Mouse (Mus musculus): ENCODE data around the gene Hoxb5. TPM values are rescaled to one million over a fixed set of nuclear protein-coding genes. Genes with fewer than 3 reads are reported as not detected.

The Hoxb5 gene
- 196 and 216 TPM in 2 replicates for polyA plus RNA-seq (2015; fragmentation: Nextera tagmentation; extraction: Ambion mirVana)

DNA sequence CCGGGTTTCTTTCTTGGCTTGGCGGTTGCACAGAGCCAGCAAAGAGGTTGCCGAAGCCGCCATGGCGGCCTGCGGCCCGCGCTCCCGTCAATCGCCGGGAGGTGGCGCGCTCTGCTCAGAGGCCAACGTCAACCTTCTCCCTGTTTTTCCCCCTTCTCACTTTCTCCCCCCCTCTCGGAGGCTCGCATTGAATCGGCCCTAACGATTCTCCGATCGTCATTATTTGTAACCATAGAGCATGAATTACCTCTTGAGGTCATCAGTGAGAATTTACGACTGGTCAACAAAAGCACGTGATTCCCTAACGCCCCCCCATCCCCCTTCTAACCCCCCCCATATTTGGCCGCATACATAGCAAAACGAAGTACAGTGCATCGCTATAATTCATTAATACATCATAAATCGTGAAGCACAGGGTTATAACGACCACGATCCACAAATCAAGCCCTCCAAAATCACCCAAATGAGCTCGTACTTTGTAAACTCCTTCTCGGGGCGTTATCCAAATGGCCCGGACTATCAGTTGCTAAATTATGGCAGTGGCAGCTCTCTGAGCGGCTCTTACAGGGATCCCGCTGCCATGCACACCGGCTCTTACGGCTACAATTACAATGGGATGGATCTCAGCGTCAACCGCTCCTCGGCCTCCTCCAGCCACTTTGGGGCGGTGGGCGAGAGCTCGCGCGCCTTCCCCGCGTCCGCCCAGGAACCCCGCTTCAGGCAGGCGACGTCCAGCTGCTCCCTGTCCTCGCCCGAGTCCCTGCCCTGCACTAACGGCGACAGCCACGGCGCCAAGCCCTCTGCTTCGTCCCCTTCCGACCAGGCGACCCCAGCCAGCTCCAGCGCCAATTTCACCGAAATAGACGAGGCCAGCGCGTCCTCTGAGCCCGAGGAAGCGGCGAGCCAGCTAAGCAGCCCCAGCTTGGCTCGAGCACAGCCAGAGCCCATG lies at the start of gene Hoxb5:
Gene Hoxb5 (plus strand): TSS at position 186 of the 949 bp plus-strand sequence.
- Histone ChIP-seq H3K9me3 (no peaks in the 10 kb centered on the region), H3K4me3 (peak within 1 kb of the TSS; percentile 57), H3K36me3 (no peaks in the 10 kb centered on the region), H3K27ac (peak within 1 kb of the TSS; percentile 100), H3K27me3 (peaks cover 96% of the 10 kb centered on the region), H3K4me1 (replicated peaks) (peaks cover 7% of the 10 kb centered on the region), H3K4me2 (peak within 1 kb of the TSS; percentile 83), H3K9ac (peak within 1 kb of the TSS; percentile 99)
- under 1% methylated on average over 68 of the region's 69 CpGs for WGBS
- ATAC-seq (ENCODE audit: low FRiP score): peak; percentile 44; the same call in 1 of the 2 replicates

DNA sequence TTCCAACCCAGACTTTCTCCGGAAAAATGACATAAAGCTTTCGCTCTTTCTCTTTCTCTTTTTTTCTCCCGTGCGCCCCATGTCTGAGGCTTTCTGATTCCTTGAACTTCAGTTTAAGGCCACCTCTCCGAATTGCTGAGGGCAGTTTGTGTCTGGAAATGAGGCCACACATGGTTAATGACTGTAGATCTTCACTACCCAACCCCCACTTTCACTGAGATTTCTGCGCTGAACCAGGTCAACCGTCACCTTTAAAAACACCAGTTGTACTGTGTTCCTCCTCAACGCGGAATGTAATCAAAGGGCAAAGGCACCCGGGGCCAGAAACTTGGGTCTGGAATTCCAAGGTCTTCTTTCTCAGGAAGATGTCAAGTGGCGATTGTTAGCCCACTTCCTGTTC lies 48.9 kb upstream of the Hoxb5 start:
- WGBS: 2% methylated on average over 11 of the region's 11 CpGs
- Histone ChIP-seq H3K4me1 (replicated peaks) (no peaks in the 10 kb centered on the region), H3K4me3 (no peak overlapping the region), H3K27me3 (peaks cover 100% of the 10 kb centered on the region), H3K9me3 (no peaks in the 10 kb centered on the region), H3K4me2 (no peak overlapping the region), H3K27ac (no peak overlapping the region), H3K36me3 (no peaks in the 10 kb centered on the region), H3K9ac (no peak overlapping the region)
- ATAC-seq (ENCODE audit: low FRiP score): no peak

DNA sequence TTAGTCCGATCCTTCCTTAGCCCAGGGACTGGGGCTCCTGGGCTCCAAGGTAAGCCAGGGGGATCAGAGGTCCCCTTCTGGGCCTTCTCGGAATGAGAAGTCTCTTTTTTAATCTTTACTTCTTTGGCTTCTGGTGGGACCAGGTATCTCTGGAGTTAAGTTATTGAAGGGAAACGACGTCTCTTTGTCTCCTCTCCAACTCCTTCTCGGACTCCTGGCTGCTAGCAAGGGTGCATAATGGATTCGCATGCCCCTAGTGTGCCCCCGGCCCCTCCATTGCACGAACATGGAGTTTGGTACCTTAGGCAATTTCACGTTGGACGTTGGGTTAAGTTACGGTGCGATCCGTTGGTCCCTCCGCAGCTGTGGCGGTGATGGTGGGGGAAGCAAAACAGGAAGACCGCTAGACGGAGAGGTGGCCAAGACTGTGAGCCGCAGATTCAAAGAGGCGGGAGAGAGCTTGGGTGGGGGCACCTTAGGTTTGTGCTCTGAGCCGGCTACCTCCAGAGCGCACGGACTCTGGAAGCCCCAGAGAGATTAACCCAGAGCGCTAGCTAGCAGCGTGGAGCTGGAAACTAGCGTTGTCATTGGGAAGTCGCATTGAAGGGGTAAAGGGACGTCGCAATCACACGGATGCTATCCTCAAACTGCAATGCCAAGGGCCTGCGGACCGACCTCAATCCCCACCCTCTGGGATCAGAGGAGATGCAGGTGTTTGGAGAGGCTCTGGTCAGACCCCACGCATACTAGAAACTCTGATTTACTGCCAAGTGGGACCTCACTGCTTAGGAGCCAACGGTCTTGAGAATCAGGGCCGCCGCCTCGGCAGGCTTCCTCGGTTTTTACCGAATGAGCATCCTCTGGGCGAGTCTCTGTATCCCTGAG lies 47.8 kb upstream of the Hoxb5 start:
- H3K27ac ChIP-seq: no peak overlapping the region
- ATAC-seq (ENCODE audit: low FRiP score): no peak
- peaks cover 100% of the 10 kb centered on the region for H3K27me3 ChIP-seq
- H3K9me3 ChIP-seq: no peaks in the 10 kb centered on the region
- H3K4me1 ChIP-seq (replicated peaks): peaks cover 2% of the 10 kb centered on the region; the same call in 1 of the 2 replicates
- H3K36me3 ChIP-seq: no peaks in the 10 kb centered on the region
- no peak overlapping the region for H3K9ac ChIP-seq
- H3K4me3 ChIP-seq: no peak overlapping the region
- H3K4me2 ChIP-seq: no peak overlapping the region
- WGBS: 1% methylated on average over 39 of the region's 39 CpGs

DNA sequence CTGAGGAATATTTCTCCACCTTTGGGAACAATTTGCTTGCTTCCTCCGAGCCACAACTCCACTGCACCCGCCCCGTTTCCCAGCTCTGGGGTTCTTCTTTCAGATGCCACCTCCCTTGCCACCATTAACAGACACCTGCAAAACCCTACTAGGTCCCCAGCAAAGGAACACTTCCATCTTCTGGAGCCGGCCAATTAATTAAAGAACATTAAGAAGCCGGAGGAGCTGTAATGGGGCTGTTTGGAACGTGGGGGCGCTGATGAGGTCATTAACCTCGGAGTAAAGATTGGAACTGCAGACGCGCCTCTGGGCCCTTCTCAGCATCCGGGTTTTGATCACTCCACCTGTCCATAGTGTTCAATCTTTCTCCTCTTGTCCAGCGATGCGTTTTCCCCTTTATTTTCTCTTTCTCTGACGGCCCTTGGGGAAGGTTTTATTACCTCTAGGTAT lies 47.1 kb upstream of the Hoxb5 start:
- Histone ChIP-seq H3K27me3 (peaks cover 100% of the 10 kb centered on the region), H3K36me3 (no peaks in the 10 kb centered on the region), H3K4me2 (no peak overlapping the region), H3K9ac (no peak overlapping the region), H3K4me1 (replicated peaks) (peaks cover 5% of the 10 kb centered on the region; the same call in 1 of the 2 replicates), H3K27ac (no peak overlapping the region), H3K4me3 (no peak overlapping the region), H3K9me3 (no peaks in the 10 kb centered on the region)
- no peak for ATAC-seq (ENCODE audit: low FRiP score)
- 3% methylated on average over 14 of the region's 14 CpGs for WGBS

DNA sequence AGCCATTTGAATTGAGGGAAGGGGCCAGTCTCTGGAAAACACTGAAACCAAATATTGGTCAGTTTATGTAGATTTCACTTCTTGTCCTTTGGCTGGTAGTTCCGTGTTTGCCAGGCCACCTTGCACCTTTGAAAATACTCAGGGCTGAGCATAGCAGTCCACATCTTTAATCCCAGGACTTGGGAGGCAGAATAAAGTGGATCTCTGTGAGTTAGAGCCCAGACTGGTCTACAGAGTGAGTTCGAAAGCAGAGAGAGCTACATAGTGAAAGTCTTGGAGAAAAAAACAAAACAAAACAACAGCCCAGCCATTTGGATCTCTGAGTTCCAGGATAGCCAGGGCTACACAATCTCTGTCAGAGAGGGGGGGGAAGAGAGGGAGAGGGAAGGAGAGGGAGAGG lies 46.0 kb upstream of the Hoxb5 start:
- no peak overlapping the region for H3K4me3 ChIP-seq
- no peak for ATAC-seq (ENCODE audit: low FRiP score)
- no peak overlapping the region for H3K4me2 ChIP-seq
- 19% methylated on average over 2 of the region's 2 CpGs for WGBS
- no peaks in the 10 kb centered on the region for H3K9me3 ChIP-seq
- H3K9ac ChIP-seq: no peak overlapping the region
- no peak overlapping the region for H3K27ac ChIP-seq
- peaks cover 5% of the 10 kb centered on the region; the same call in 1 of the 2 replicates for H3K4me1 ChIP-seq (replicated peaks)
- peaks cover 100% of the 10 kb centered on the region for H3K27me3 ChIP-seq
- H3K36me3 ChIP-seq: no peaks in the 10 kb centered on the region

DNA sequence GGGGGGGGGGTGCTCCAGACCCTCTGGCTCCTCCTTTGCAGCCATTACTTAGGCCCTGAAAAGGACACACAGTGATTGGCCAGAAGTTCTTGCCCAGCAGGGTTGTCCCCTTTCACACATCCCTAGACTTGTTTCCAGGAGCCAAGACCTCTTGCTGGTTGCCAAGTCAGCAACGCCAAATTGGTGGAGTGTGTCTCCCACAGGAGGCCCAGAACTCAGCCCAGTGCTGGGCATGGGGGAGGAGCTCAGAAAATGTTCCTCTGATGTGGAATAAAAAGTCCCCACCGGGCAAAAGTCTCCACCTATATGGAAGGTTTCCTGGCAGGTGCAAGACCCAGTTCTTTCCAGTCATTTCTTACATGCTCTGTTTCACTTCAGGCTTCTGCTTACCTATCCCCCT lies 44.1 kb upstream of the Hoxb5 start:
- H3K4me1 ChIP-seq (replicated peaks): peaks cover 5% of the 10 kb centered on the region; the same call in 1 of the 2 replicates
- H3K27me3 ChIP-seq: peaks cover 100% of the 10 kb centered on the region
- H3K36me3 ChIP-seq: no peaks in the 10 kb centered on the region
- no peak overlapping the region for H3K4me2 ChIP-seq
- WGBS: 0% methylated on average over 2 of the region's 2 CpGs
- no peak overlapping the region for H3K9ac ChIP-seq
- ATAC-seq (ENCODE audit: low FRiP score): no peak
- H3K27ac ChIP-seq: no peak overlapping the region
- H3K4me3 ChIP-seq: no peak overlapping the region
- H3K9me3 ChIP-seq: no peaks in the 10 kb centered on the region

DNA sequence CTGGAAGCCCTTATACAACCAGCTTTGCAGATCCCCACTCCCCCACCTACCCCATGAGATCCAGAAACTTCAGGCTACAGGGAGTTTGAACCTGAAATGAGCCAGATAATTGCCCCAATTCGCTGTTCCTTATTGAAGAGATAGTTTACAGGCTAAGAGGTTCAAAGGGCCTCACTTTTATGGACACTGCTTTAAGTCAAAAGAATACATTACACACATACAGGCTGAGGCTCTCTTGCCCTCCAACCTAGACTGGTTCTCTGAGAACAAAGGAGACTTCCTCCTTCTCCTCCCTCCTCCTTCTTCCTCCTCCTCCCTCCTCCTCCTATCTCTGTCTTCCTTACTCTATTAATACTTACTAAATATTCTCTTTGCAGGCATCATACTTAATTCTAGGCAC lies 43.6 kb upstream of the Hoxb5 start:
- no peak overlapping the region for H3K9ac ChIP-seq

DNA sequence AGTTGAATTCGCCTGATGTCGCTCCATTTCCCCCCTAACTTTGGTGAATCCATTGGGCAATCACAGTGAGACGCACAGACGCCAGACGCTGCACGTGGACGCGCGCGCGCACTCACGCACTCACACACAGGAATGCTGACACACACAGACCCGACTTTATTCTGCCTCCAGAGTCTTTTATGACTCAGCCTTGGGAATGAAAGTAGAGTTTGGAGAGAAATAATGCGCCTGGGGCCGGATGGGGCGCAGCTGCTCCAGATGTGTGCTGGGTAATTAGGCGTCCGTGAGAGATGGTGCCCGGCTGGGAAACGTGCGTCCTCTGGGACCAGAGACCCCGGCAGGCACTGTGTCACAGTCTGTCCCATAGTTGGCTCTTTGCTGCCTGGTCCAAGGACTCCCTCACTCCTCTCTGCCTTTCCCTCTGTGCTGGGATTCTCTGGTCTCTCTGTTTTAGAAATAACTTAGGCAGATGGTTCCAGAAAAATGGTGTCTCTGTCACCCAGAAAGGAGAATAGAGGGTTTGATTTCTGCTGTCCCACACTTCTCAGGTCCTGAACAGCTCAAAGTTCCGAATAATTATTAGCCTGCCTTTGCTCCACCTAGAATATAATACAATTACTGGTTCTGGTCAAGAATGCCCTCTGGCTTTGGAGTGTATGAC lies 42.7 kb upstream of the Hoxb5 start:
- no peak overlapping the region for H3K4me3 ChIP-seq
- H3K9me3 ChIP-seq: no peaks in the 10 kb centered on the region
- no peak overlapping the region for H3K4me2 ChIP-seq
- no peak overlapping the region for H3K27ac ChIP-seq
- no peaks in the 10 kb centered on the region for H3K36me3 ChIP-seq
- H3K27me3 ChIP-seq: peaks cover 100% of the 10 kb centered on the region
- WGBS: 1% methylated on average over 23 of the region's 23 CpGs
- peaks cover 5% of the 10 kb centered on the region; the same call in 1 of the 2 replicates for H3K4me1 ChIP-seq (replicated peaks)
- ATAC-seq (ENCODE audit: low FRiP score): no peak
- no peak overlapping the region for H3K9ac ChIP-seq

More for the DNA sequence above, 43.6 kb upstream of the Hoxb5 start:
- no peak overlapping the region for H3K4me3 ChIP-seq
- peaks cover 5% of the 10 kb centered on the region; the same call in 1 of the 2 replicates for H3K4me1 ChIP-seq (replicated peaks)
- no peak overlapping the region for H3K27ac ChIP-seq
- peaks cover 100% of the 10 kb centered on the region for H3K27me3 ChIP-seq
- H3K4me2 ChIP-seq: no peak overlapping the region
- 4% methylated on average over 1 of the region's 1 CpGs for WGBS
- no peaks in the 10 kb centered on the region for H3K9me3 ChIP-seq
- ATAC-seq (ENCODE audit: low FRiP score): no peak
- H3K36me3 ChIP-seq: no peaks in the 10 kb centered on the region

DNA sequence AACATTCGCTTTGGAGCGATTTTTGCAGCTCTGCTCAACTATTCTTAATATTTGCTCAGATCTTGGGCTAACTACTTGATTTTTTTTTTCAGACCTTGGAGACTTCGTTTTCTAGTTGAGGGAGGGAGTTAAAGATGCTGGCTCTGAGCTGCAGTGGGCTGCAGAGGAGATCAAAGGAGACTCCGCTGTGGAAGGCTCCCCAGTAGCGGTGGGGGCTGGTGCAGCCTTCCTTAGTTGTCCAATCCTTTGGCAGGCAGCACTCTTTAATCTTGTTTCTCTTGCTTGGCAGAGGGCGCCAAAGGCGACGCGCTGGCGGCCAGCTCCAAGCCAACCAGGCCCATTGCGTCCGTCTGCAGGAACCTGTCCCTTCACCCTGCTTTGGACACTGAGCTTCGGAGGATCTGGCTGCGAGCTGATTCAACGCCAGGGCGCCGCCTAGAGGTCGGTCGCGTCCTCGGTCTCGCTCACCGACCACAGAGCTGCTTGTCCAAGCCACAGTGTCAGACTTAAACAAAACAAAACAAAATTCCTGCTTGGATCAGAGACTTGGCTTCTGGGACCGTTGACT lies 41.7 kb upstream of the Hoxb5 start:
- Histone ChIP-seq H3K4me2 (no peak overlapping the region), H3K9me3 (no peaks in the 10 kb centered on the region), H3K27me3 (peaks cover 100% of the 10 kb centered on the region), H3K27ac (no peak overlapping the region), H3K4me3 (no peak overlapping the region), H3K36me3 (no peaks in the 10 kb centered on the region), H3K9ac (no peak overlapping the region), H3K4me1 (replicated peaks) (peaks cover 5% of the 10 kb centered on the region; the same call in 1 of the 2 replicates)
- ATAC-seq (ENCODE audit: low FRiP score): no peak
- WGBS: 2% methylated on average over 24 of the region's 24 CpGs

DNA sequence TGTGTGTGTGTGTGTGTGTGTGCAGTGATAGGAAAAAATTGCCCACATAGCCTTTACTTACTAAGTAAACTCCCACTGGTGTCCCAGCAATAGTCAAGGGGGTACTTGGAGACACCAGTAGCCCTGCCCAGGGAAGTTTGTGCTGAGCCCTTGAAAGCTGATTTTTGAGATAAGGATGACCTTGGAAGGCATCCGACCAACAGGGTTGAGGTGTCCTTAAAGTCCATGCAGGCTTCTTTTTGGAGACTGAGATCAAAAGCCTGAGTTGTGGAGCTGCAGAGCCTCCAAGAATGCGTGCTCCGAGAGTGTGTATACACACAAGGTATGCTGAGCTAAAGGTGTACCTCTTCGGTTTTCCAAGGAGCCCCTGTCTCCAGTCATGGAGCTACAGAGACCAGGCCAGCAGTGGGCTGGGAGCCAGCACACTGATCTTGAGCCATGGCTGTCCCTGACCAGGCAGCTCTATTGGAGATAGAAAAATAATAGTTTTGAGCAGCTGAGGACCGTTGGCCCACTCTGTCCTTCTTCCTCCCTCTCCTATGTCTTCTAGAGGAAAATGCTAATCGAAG lies 40.8 kb upstream of the Hoxb5 start:
- Histone ChIP-seq H3K27me3 (peaks cover 100% of the 10 kb centered on the region), H3K9me3 (no peaks in the 10 kb centered on the region), H3K9ac (no peak overlapping the region), H3K4me2 (no peak overlapping the region), H3K27ac (no peak overlapping the region), H3K4me1 (replicated peaks) (peaks cover 5% of the 10 kb centered on the region; the same call in 1 of the 2 replicates), H3K4me3 (no peak overlapping the region), H3K36me3 (no peaks in the 10 kb centered on the region)
- no peak for ATAC-seq (ENCODE audit: low FRiP score)
- 8% methylated on average over 6 of the region's 6 CpGs for WGBS
